17 mouse cellular contexts compared by ENCODE assay signal in genomic region chr6:82293507-82293906, GRCm38 (mm10).
DNase-seq lines count a peak whose midpoint lies in the region; TF ChIP-seq lines count a peak whose summit lies in the region.
"Had no signal": no experiment of that assay in that cellular context is flagged by ENCODE, and none has a peak within 500 bp of the region (broad histone marks: within the 10 kb centered on the region; RNA-seq: fewer than 3 reads in every experiment).

No protein-coding gene starts in this region.

- no peak for TF ChIP-seq POLR2A in cortical plate, adult 2 months (IDR thresholded peaks at IDR 0.05; ENCODE audit: extremely low read depth, insufficient read depth, low read length)

- no peak for DNase-seq in gastrocnemius, adult 2 months
- no peak for DNase-seq in gastrocnemius, adult 18-20 months (ENCODE audit: low spot score)
- no peak for DNase-seq in layer of hippocampus, adult 2 months (ENCODE audit: low spot score in 2 of 2)
- no peak for DNase-seq in layer of hippocampus, adult 9-11 months
- DNase-seq in ES-CJ7 (ENCODE audit: low read depth, low spot score), result peak; percentile 19
- no peak for DNase-seq in neural tube, embryonic 10.5 days (ENCODE audit: extremely low spot score, low spot score)
- DNase-seq: adrenal gland, postnatal 36 days; cerebellum, adult 2 months; thymus, postnatal 36 days had no signal

- intact Hi-C loops in gastrocnemius, adult 2 months (cut with DNase I), result loop anchor here (10.0 kb wide), 1 partner anchor 411 kb away; the partner anchor contains the start of gene Pole4

- no peak overlapping the region for H3K4me3 ChIP-seq in gastrocnemius, adult 2 months
- H3K4me3 ChIP-seq in layer of hippocampus, adult 2 months, result no peak overlapping the region
- H3K4me3 ChIP-seq in cortical plate, adult 2 months (ENCODE audit: insufficient read depth, low read length), result no peak overlapping the region
- H3K4me3 ChIP-seq: embryonic facial prominence, embryonic 12.5 days; forebrain, embryonic 15.5 days; hindbrain, embryonic 13.5 days; liver, embryonic 15.5 days; midbrain, embryonic 12.5 days; myocyte; neural tube, embryonic 15.5 days had no signal

- no peak overlapping the region for H3K27ac ChIP-seq in gastrocnemius, adult 2 months
- no peak overlapping the region for H3K27ac ChIP-seq in layer of hippocampus, adult 2 months
- no peak overlapping the region for H3K27ac ChIP-seq in cortical plate, adult 2 months (ENCODE audit: insufficient read depth, low read length)
- H3K27ac ChIP-seq: embryonic facial prominence, embryonic 12.5 days; forebrain, embryonic 15.5 days; hindbrain, embryonic 13.5 days; liver, embryonic 15.5 days; midbrain, embryonic 12.5 days; neural tube, embryonic 15.5 days had no signal

- no peaks in the 10 kb centered on the region for H3K4me1 ChIP-seq in cortical plate, adult 2 months (ENCODE audit: control insufficient read depth, insufficient read depth, low read length)
- H3K4me1 ChIP-seq: embryonic facial prominence, embryonic 12.5 days; forebrain, embryonic 15.5 days; liver, embryonic 15.5 days; midbrain, embryonic 12.5 days had no signal

- TF ChIP-seq CTCF in gastrocnemius, adult 2 months (IDR thresholded peaks at IDR 0.05), result peak; percentile 25; the same call in 1 of the 2 replicates
- peak; percentile 78 for TF ChIP-seq CTCF in layer of hippocampus, adult 2 months (conservative IDR thresholded peaks at IDR 0.05)
- TF ChIP-seq CTCF in cortical plate, adult 2 months (IDR thresholded peaks at IDR 0.05; ENCODE audit: extremely low read depth, insufficient read depth, low read length), result peak; percentile 25; the same call in 1 of the 2 replicates

Comparison
In these comparisons a context has a peak if more than half of its experiments do, and no peak if none do; other contexts are left out.
1. CTCF ChIP-seq: peak in every context shown above with its lines; median percentile 78 in layer of hippocampus, adult 2 months; 25 in gastrocnemius, adult 2 months; 25 in cortical plate, adult 2 months.